Mouse (Mus musculus) urinary bladder, adult 2 months (tissue): ENCODE data around the gene Defa34. TPM values are rescaled to one million over a fixed set of nuclear protein-coding genes. Genes with fewer than 3 reads are reported as not detected.
"Not testable (repeated sequence)": the region's sequence is repeated elsewhere in the genome, so short reads cannot be mapped to it uniquely, and the experiment has no call there.

Source experiments
- DNase-seq: peaks from one replicate; pipeline ENCODE4 v3.0.0; 2022; ENCODE audit warnings: low spot score
- polyA plus RNA-seq: library from polyadenylated mRNA; depleted of rRNA; stranded (reverse); fragments of >200 nt; gene quantifications from 2 replicates; pipeline ENCODE4 v1.2.3, GENCODE M21; 2012; rRNA removed

Gene Defa34
- not detected in 2 replicates for polyA plus RNA-seq

DNA sequence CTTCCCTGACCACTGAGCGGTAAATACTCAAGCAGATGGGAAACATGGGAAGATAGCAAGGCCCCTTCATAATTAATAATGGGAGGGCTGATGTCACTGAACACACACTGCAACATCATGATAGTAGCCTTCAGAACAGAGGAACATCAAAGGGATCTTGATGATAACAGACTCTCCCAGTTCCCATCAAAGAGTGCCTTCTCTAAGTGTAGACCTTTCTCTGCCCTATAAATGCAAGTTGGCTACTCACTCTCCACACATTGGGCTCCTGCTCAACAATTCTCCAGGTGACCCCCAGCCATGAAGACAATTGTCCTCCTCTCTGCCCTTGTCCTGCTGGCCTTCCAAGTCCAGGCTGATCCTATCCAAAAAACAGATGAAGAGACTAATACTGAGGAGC lies at the start of gene Defa34:
Gene Defa34, plus strand, starts transcription at position 301 of the 400 bp plus-strand sequence.
- not testable (repeated sequence) for DNase-seq

- DNase-seq: not testable (repeated sequence)
Observed at GRCm38 (mm10) chr8:21617883-21618282, 47.7 kb upstream of the Defa34 start, which contains the start of gene Defa26. Gene Defa26 (plus strand): TSS chr8:21618183.

- DNase-seq: not testable (repeated sequence)
Observed at GRCm38 (mm10) chr8:21655480-21655879, 10.1 kb upstream of the Defa34 start, which contains the start of gene Defa17. Gene Defa17 (plus strand): TSS chr8:21655780.

- not testable (repeated sequence) for DNase-seq
Observed at GRCm38 (mm10) chr8:21703545-21703944, 37.9 kb downstream of the Defa34 start, which contains the start of gene AY761184. Gene AY761184 (minus strand): TSS chr8:21703645.

Other genes starting within 250 kb of the Defa34 start
- gene Defa36, start 238.4 kb upstream of the Defa34 start, polyA plus RNA-seq: not detected in 2 replicates
- not detected in 2 replicates for gene Gm7849, start 209.2 kb upstream of the Defa34 start, polyA plus RNA-seq
- not detected in 2 replicates for gene Defa20, start 156.5 kb upstream of the Defa34 start, polyA plus RNA-seq
- gene Defa32, start 136.8 kb upstream of the Defa34 start, polyA plus RNA-seq: not detected in 2 replicates
- not detected in 2 replicates for gene Defa37, start 100.4 kb upstream of the Defa34 start, polyA plus RNA-seq
- not detected in 2 replicates for gene Defa28, start 82.8 kb upstream of the Defa34 start, polyA plus RNA-seq
- not detected in 2 replicates for gene Gm7861, start 71.3 kb upstream of the Defa34 start, polyA plus RNA-seq
- not detected in 2 replicates for gene Defa26, start 47.6 kb upstream of the Defa34 start, polyA plus RNA-seq
- gene Defa17, start 10.0 kb upstream of the Defa34 start, polyA plus RNA-seq: not detected in 2 replicates
- not detected in 2 replicates for gene AY761184, start 37.8 kb downstream of the Defa34 start, polyA plus RNA-seq
- not detected in 2 replicates for gene Defa24, start 68.7 kb downstream of the Defa34 start, polyA plus RNA-seq
- gene Defb50, start 157.7 kb downstream of the Defa34 start, polyA plus RNA-seq: 0.48 TPM in 1 of 2 replicates, not detected in the other
- not detected in 2 replicates for gene Defb2, start 174.1 kb downstream of the Defa34 start, polyA plus RNA-seq
- gene Defb10, start 193.1 kb downstream of the Defa34 start, polyA plus RNA-seq: not detected in 2 replicates
- gene Defb9, start 219.6 kb downstream of the Defa34 start, polyA plus RNA-seq: not detected in 2 replicates
- gene Defb11, start 240.6 kb downstream of the Defa34 start, polyA plus RNA-seq: not detected in 2 replicates